Mouse (Mus musculus): ENCODE measurements at regions not wholly inside any gene's neighbourhood (a gene's known extent, or its start where the extent isn't known, plus 50 kb on each side); places are given as distances from the start of the nearest gene placed in this dataset.

GRCm38 (mm10) chr13:52258373-52258772 lies 272.7 kb downstream of the Diras2 start:
- no peak for TF ChIP-seq POLR2A (IDR thresholded peaks at IDR 0.05; ENCODE audit: control insufficient read depth, low read depth, low read length)
- no peak for TF ChIP-seq CTCF (IDR thresholded peaks at IDR 0.05; ENCODE audit: control insufficient read depth, insufficient read depth, insufficient replicate concordance, low read depth, low read length)
